Mouse (Mus musculus): ENCODE results near the gene Rpf1. TPM values are rescaled to one million over a fixed set of nuclear protein-coding genes. Genes with fewer than 3 reads are reported as not detected.

Gene Rpf1
- polyA plus RNA-seq, 1 experiment, result 79.2 TPM

- Histone ChIP-seq H3K36me3 (ENCODE audit: control insufficient read depth, insufficient read depth, low read length, poor library complexity, severe bottlenecking) (no peaks in the 10 kb centered on the region), H3K9ac (ENCODE audit: low read depth, poor library complexity, severe bottlenecking) (no peak overlapping the region), H3K4me3 (ENCODE audit: low read depth, low read length) (no peak overlapping the region), H3K27ac (ENCODE audit: insufficient read depth, low read length) (no peak overlapping the region), H3K9me3 (replicated peaks; ENCODE audit: control insufficient read depth, insufficient read depth, low read length, poor library complexity, severe bottlenecking) (no peaks in the 10 kb centered on the region), H3K4me1 (ENCODE audit: control insufficient read depth, insufficient read depth, low read length) (no peaks in the 10 kb centered on the region), H3K27me3 (ENCODE audit: control insufficient read depth, insufficient read depth, low read length, poor library complexity, severe bottlenecking) (no peaks in the 10 kb centered on the region)
- TF ChIP-seq CTCF (IDR thresholded peaks at IDR 0.05; ENCODE audit: low read depth, low read length) (no peak), POLR2A (IDR thresholded peaks at IDR 0.05; ENCODE audit: insufficient read depth, low read length) (no peak), EP300 (IDR thresholded peaks at IDR 0.05; ENCODE audit: insufficient read depth, low read depth, low read length) (no peak)
Observed at GRCm38 (mm10) chr3:146554816-146555215, 33.6 kb upstream of the Rpf1 start.

GRCm38 (mm10) chr3:146543632-146544031, 22.4 kb upstream of the Rpf1 start:
- H3K4me3 ChIP-seq (ENCODE audit: low read depth, low read length), result no peak overlapping the region
- no peaks in the 10 kb centered on the region for H3K4me1 ChIP-seq (ENCODE audit: control insufficient read depth, insufficient read depth, low read length)
- no peak overlapping the region for H3K27ac ChIP-seq (ENCODE audit: insufficient read depth, low read length)
- no peak for TF ChIP-seq CTCF (IDR thresholded peaks at IDR 0.05; ENCODE audit: low read depth, low read length)
- TF ChIP-seq POLR2A (IDR thresholded peaks at IDR 0.05; ENCODE audit: insufficient read depth, low read length), result no peak
- TF ChIP-seq EP300 (IDR thresholded peaks at IDR 0.05; ENCODE audit: insufficient read depth, low read depth, low read length), result no peak
- no peaks in the 10 kb centered on the region; the same call in 1 of the 2 replicates for H3K9me3 ChIP-seq (replicated peaks; ENCODE audit: control insufficient read depth, insufficient read depth, low read length, poor library complexity, severe bottlenecking)
- no peaks in the 10 kb centered on the region for H3K36me3 ChIP-seq (ENCODE audit: control insufficient read depth, insufficient read depth, low read length, poor library complexity, severe bottlenecking)
- H3K27me3 ChIP-seq (ENCODE audit: control insufficient read depth, insufficient read depth, low read length, poor library complexity, severe bottlenecking), result no peaks in the 10 kb centered on the region
- no peak overlapping the region for H3K9ac ChIP-seq (ENCODE audit: low read depth, poor library complexity, severe bottlenecking)

- Histone ChIP-seq H3K27me3 (ENCODE audit: control insufficient read depth, insufficient read depth, low read length, poor library complexity, severe bottlenecking) (no peaks in the 10 kb centered on the region), H3K9ac (ENCODE audit: low read depth, poor library complexity, severe bottlenecking) (no peak overlapping the region), H3K4me3 (ENCODE audit: low read depth, low read length) (no peak overlapping the region), H3K9me3 (replicated peaks; ENCODE audit: control insufficient read depth, insufficient read depth, low read length, poor library complexity, severe bottlenecking) (no peaks in the 10 kb centered on the region; the same call in 1 of the 2 replicates), H3K4me1 (ENCODE audit: control insufficient read depth, insufficient read depth, low read length) (no peaks in the 10 kb centered on the region), H3K36me3 (ENCODE audit: control insufficient read depth, insufficient read depth, low read length, poor library complexity, severe bottlenecking) (no peaks in the 10 kb centered on the region), H3K27ac (ENCODE audit: insufficient read depth, low read length) (no peak overlapping the region)
- TF ChIP-seq POLR2A (IDR thresholded peaks at IDR 0.05; ENCODE audit: insufficient read depth, low read length) (no peak), EP300 (IDR thresholded peaks at IDR 0.05; ENCODE audit: insufficient read depth, low read depth, low read length) (no peak), CTCF (IDR thresholded peaks at IDR 0.05; ENCODE audit: low read depth, low read length) (no peak)
Observed at GRCm38 (mm10) chr3:146540521-146541273, 19.5 kb upstream of the Rpf1 start.

GRCm38 (mm10) chr3:146534986-146535385, 13.8 kb upstream of the Rpf1 start:
- TF ChIP-seq EP300 (IDR thresholded peaks at IDR 0.05; ENCODE audit: insufficient read depth, low read depth, low read length), result no peak
- TF ChIP-seq CTCF (IDR thresholded peaks at IDR 0.05; ENCODE audit: low read depth, low read length), result no peak
- no peak for TF ChIP-seq POLR2A (IDR thresholded peaks at IDR 0.05; ENCODE audit: insufficient read depth, low read length)
- H3K9ac ChIP-seq (ENCODE audit: low read depth, poor library complexity, severe bottlenecking), result no peak overlapping the region
- no peak overlapping the region for H3K4me3 ChIP-seq (ENCODE audit: low read depth, low read length)
- H3K36me3 ChIP-seq (ENCODE audit: control insufficient read depth, insufficient read depth, low read length, poor library complexity, severe bottlenecking), result no peaks in the 10 kb centered on the region
- H3K27ac ChIP-seq (ENCODE audit: insufficient read depth, low read length), result no peak overlapping the region
- H3K9me3 ChIP-seq (replicated peaks; ENCODE audit: control insufficient read depth, insufficient read depth, low read length, poor library complexity, severe bottlenecking), result no peaks in the 10 kb centered on the region
- H3K4me1 ChIP-seq (ENCODE audit: control insufficient read depth, insufficient read depth, low read length), result peaks cover 2% of the 10 kb centered on the region
- H3K27me3 ChIP-seq (ENCODE audit: control insufficient read depth, insufficient read depth, low read length, poor library complexity, severe bottlenecking), result no peaks in the 10 kb centered on the region; the same call in 1 of the 2 replicates

- H3K9me3 ChIP-seq (replicated peaks; ENCODE audit: control insufficient read depth, insufficient read depth, low read length, poor library complexity, severe bottlenecking), result no peaks in the 10 kb centered on the region
- no peak overlapping the region for H3K27ac ChIP-seq (ENCODE audit: insufficient read depth, low read length)
- H3K4me1 ChIP-seq (ENCODE audit: control insufficient read depth, insufficient read depth, low read length), result no peaks in the 10 kb centered on the region
- no peak overlapping the region for H3K9ac ChIP-seq (ENCODE audit: low read depth, poor library complexity, severe bottlenecking)
- TF ChIP-seq POLR2A (IDR thresholded peaks at IDR 0.05; ENCODE audit: insufficient read depth, low read length) (no peak), EP300 (IDR thresholded peaks at IDR 0.05; ENCODE audit: insufficient read depth, low read depth, low read length) (no peak), CTCF (IDR thresholded peaks at IDR 0.05; ENCODE audit: low read depth, low read length) (no peak)
- H3K4me3 ChIP-seq (ENCODE audit: low read depth, low read length), result no peak overlapping the region
- H3K36me3 ChIP-seq (ENCODE audit: control insufficient read depth, insufficient read depth, low read length, poor library complexity, severe bottlenecking), result no peaks in the 10 kb centered on the region
- no peaks in the 10 kb centered on the region for H3K27me3 ChIP-seq (ENCODE audit: control insufficient read depth, insufficient read depth, low read length, poor library complexity, severe bottlenecking)
Observed at GRCm38 (mm10) chr3:146528335-146528734, 7.1 kb upstream of the Rpf1 start.

- H3K4me3 ChIP-seq (ENCODE audit: low read depth, low read length), result peak overlapping the region; percentile 99
- no peak for TF ChIP-seq EP300 (IDR thresholded peaks at IDR 0.05; ENCODE audit: insufficient read depth, low read depth, low read length)
- TF ChIP-seq POLR2A (IDR thresholded peaks at IDR 0.05; ENCODE audit: insufficient read depth, low read length), result no peak
- TF ChIP-seq CTCF (IDR thresholded peaks at IDR 0.05; ENCODE audit: low read depth, low read length), result no peak
Observed at GRCm38 (mm10) chr3:146521652-146522020, 407 bp upstream of the Rpf1 start.

More at GRCm38 (mm10) chr3:146521652-146522020, 407 bp upstream of the Rpf1 start:
- Histone ChIP-seq H3K27ac (ENCODE audit: insufficient read depth, low read length) (peak overlapping the region; percentile 96), H3K27me3 (ENCODE audit: control insufficient read depth, insufficient read depth, low read length, poor library complexity, severe bottlenecking) (no peaks in the 10 kb centered on the region), H3K4me1 (ENCODE audit: control insufficient read depth, insufficient read depth, low read length) (no peaks in the 10 kb centered on the region), H3K9ac (ENCODE audit: low read depth, poor library complexity, severe bottlenecking) (peak overlapping the region; percentile 92), H3K36me3 (ENCODE audit: control insufficient read depth, insufficient read depth, low read length, poor library complexity, severe bottlenecking) (peaks cover 12% of the 10 kb centered on the region), H3K9me3 (replicated peaks; ENCODE audit: control insufficient read depth, insufficient read depth, low read length, poor library complexity, severe bottlenecking) (no peaks in the 10 kb centered on the region)

Data from ES-Bruce4 (cell line).